Mouse (Mus musculus) cerebral cortex, adult 2 months (tissue): ENCODE data around the gene Clec2e.

Source experiments
- WGBS: fragments of 180-500 bp; shearing (Covaris S2); methylation state at CpG from one replicate; pipeline ENCODE4 v1.1.7; 2018; 5-methylcytosine and 5-hydroxymethylcytosine counted together

Gene Clec2e

GRCm38 (mm10) chr6:129100794-129101193, at the start of gene Clec2e:
Gene Clec2e (minus strand): TSS chr6:129100913.
- 85% methylated on average over 1 of the region's 1 CpGs for WGBS

GRCm38 (mm10) chr6:129146812-129147211, 46.1 kb upstream of the Clec2e start:
- 93% methylated on average over 2 of the region's 2 CpGs for WGBS

GRCm38 (mm10) chr6:129132604-129133341, 32.1 kb upstream of the Clec2e start:
- 85% methylated on average over 4 of the region's 4 CpGs for WGBS

- 98% methylated on average over 3 of the region's 3 CpGs for WGBS
Measured at GRCm38 (mm10) chr6:129116223-129116622, 15.5 kb upstream of the Clec2e start.

GRCm38 (mm10) chr6:129114237-129114636, 13.5 kb upstream of the Clec2e start:
- WGBS: 96% methylated on average over 3 of the region's 3 CpGs

GRCm38 (mm10) chr6:129113769-129114168, 13.1 kb upstream of the Clec2e start:
- WGBS: 53% methylated on average over 1 of the region's 1 CpGs

GRCm38 (mm10) chr6:129113030-129113673, 12.4 kb upstream of the Clec2e start:
- WGBS: 100% methylated on average over 1 of the region's 1 CpGs

GRCm38 (mm10) chr6:129112526-129112925, 11.8 kb upstream of the Clec2e start:
- WGBS: 83% methylated on average over 1 of the region's 1 CpGs

- WGBS: 79% methylated on average over 4 of the region's 4 CpGs
Measured at GRCm38 (mm10) chr6:129102858-129103555, 2.3 kb upstream of the Clec2e start.

- WGBS: 90% methylated on average over 1 of the region's 1 CpGs
Measured at GRCm38 (mm10) chr6:129101604-129102003, 891 bp upstream of the Clec2e start.

GRCm38 (mm10) chr6:129097929-129098328, 2.8 kb downstream of the Clec2e start:
- 55% methylated on average over 1 of the region's 1 CpGs for WGBS

- 97% methylated on average over 8 of the region's 8 CpGs for WGBS
Measured at GRCm38 (mm10) chr6:129088596-129088995, 12.1 kb downstream of the Clec2e start.

GRCm38 (mm10) chr6:129088161-129088560, 12.6 kb downstream of the Clec2e start:
- 77% methylated on average over 1 of the region's 1 CpGs for WGBS

GRCm38 (mm10) chr6:129086031-129086430, 14.7 kb downstream of the Clec2e start:
- 78% methylated on average over 2 of the region's 2 CpGs for WGBS

- WGBS: 69% methylated on average over 6 of the region's 6 CpGs
Measured at GRCm38 (mm10) chr6:129085098-129085497, 15.6 kb downstream of the Clec2e start.

GRCm38 (mm10) chr6:129066986-129067385, 33.7 kb downstream of the Clec2e start:
- 46% methylated on average over 1 of the region's 1 CpGs for WGBS

GRCm38 (mm10) chr6:129065857-129066256, 34.9 kb downstream of the Clec2e start:
- WGBS: 81% methylated on average over 3 of the region's 3 CpGs

- 47% methylated on average over 3 of the region's 3 CpGs for WGBS
Measured at GRCm38 (mm10) chr6:129065407-129065806, 35.3 kb downstream of the Clec2e start.

- 88% methylated on average over 3 of the region's 3 CpGs for WGBS
Measured at GRCm38 (mm10) chr6:129056237-129056636, 44.5 kb downstream of the Clec2e start.

- 61% methylated on average over 5 of the region's 5 CpGs for WGBS
Measured at GRCm38 (mm10) chr6:129051731-129052130, 49.0 kb downstream of the Clec2e start.

- 92% methylated on average over 3 of the region's 3 CpGs for WGBS
Measured at GRCm38 (mm10) chr6:129051086-129051485, 49.6 kb downstream of the Clec2e start.

- 10% methylated on average over 8 of the region's 8 CpGs for WGBS
Measured at GRCm38 (mm10) chr6:129049596-129050251, 51.0 kb downstream of the Clec2e start.
